Mouse (Mus musculus) heart, adult 2 months (tissue): Measurements from ENCODE around the gene Sec13. TPM values are rescaled to one million over a fixed set of nuclear protein-coding genes. Genes with fewer than 3 reads are reported as not detected.

Source experiments
- DNase-seq, 2 experiments: peaks; one replicate each; pipeline ENCODE4 v3.0.0; 2021
- H3K27ac ChIP-seq: fragments of 200-600 bp; 2 replicates; pipeline ENCODE4 v1.8.1; 2022
- H3K27me3 ChIP-seq: fragments of 200-500 bp; 2 replicates; pipeline ENCODE4 v1.6.1; 2012; ENCODE audit warnings: mild to moderate bottlenecking, low read length, inconsistent platforms, mixed read lengths; ENCODE audit not compliant: control insufficient read depth, insufficient read depth
- H3K36me3 ChIP-seq: fragments of 200-500 bp; 2 replicates; pipeline ENCODE4 v1.6.1; 2012; ENCODE audit warnings: low read length, inconsistent platforms; ENCODE audit not compliant: control insufficient read depth, insufficient read depth
- H3K4me1 ChIP-seq: fragments of 200-500 bp; 2 replicates; pipeline ENCODE4 v1.6.1; 2011; ENCODE audit warnings: low read length; ENCODE audit not compliant: control insufficient read depth, insufficient read depth
- H3K4me3 ChIP-seq: fragments of 200-600 bp; 2 replicates; pipeline ENCODE4 v1.8.1; 2022
- H3K79me2 ChIP-seq: fragments of 200-500 bp; replicated peaks from 2 replicates; pipeline ENCODE4 v1.6.1; 2012; ENCODE audit warnings: mild to moderate bottlenecking, inconsistent platforms, low read length, moderate library complexity, mixed read lengths; ENCODE audit not compliant: control insufficient read depth, insufficient read depth
- H3K9ac ChIP-seq: fragments of 200-500 bp; 2 replicates; pipeline ENCODE4 v1.6.1; 2012; ENCODE audit warnings: low read depth, mild to moderate bottlenecking, control low read depth, inconsistent platforms, low read length, mixed read lengths
- CTCF ChIP-seq: fragments of 200-600 bp; IDR thresholded peaks from 2 replicates; pipeline ENCODE4 v1.8.1; 2022; ENCODE audit warnings: antibody characterized with exemption, mild to moderate bottlenecking, moderate library complexity
- EP300 ChIP-seq: fragments of 200-500 bp; IDR thresholded peaks from 2 replicates; pipeline ENCODE4 v1.6.1; 2011; ENCODE audit warnings: low read depth, low read length, control low read depth; ENCODE audit not compliant: insufficient read depth
- POLR2A ChIP-seq: fragments of 200-500 bp; IDR thresholded peaks from 2 replicates; pipeline ENCODE4 v1.6.1; 2011; ENCODE audit warnings: mild to moderate bottlenecking, low read depth, low read length, control low read depth; ENCODE audit not compliant: insufficient read depth
- WGBS: fragments of 180-500 bp; shearing (Covaris S2); methylation state at CpG from one replicate; pipeline ENCODE4 v1.1.7; 2018; 5-methylcytosine and 5-hydroxymethylcytosine counted together
- intact Hi-C: fragments of 180-260 bp; cut with DNase I; formaldehyde crosslinking; loops from one replicate; pipeline ENCODE4 v1.15.1; 2025
- polyA plus RNA-seq: library from polyadenylated mRNA; depleted of rRNA; stranded (reverse); fragments of >200 nt; gene quantifications from 2 replicates; pipeline ENCODE4 v1.2.3, GENCODE M21; 2012
- total RNA-seq, 2 experiments: library from RNA; stranded (reverse); gene quantifications; 2 replicates each; pipeline ENCODE4 v1.2.3; 2021

Gene Sec13
- total and polyA plus RNA-seq, 3 experiments: 66.8 to 84.4 (median 68.8) TPM

GRCm38 (mm10) chr6:113742321-113742720, 1.8 kb upstream of the Sec13 start:
- no peak overlapping the region for H3K9ac ChIP-seq
- WGBS: 59% methylated on average over 1 of the region's 1 CpGs

DNA sequence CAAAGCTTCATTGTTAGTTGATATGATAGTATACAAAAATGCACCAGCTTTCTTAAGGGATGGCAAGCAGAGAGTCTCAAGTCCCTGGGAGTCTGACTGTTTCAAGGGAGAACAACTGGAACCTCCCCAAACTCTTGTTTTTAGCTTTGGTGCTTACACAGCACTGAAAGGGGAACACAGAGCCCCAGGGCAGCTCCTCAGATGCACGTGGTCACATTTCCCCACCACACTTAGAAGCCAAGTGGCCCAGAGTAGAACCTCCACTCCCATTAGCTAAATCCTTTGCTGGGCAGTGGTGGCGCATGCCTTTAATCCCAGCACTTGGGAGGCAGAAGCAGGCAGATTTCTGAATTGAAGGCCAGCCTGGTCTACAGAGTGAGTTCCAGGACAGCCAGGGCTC, 882 bp upstream of the Sec13 start:
- 71% methylated on average over 2 of the region's 2 CpGs for WGBS
- no peak for TF ChIP-seq CTCF
- no peak for TF ChIP-seq POLR2A
- no peak for TF ChIP-seq EP300
- no peak for DNase-seq
- H3K36me3 ChIP-seq: 0 out of 2 replicates have a peak, but pooled peaks cover 2% of the 10 kb centered on the region
- H3K27me3 ChIP-seq: no peaks in the 10 kb centered on the region
- no peak overlapping the region for H3K9ac ChIP-seq
- no peak overlapping the region for H3K27ac ChIP-seq
- no peak overlapping the region for H3K4me3 ChIP-seq
- H3K4me1 ChIP-seq: no peaks in the 10 kb centered on the region
- intact Hi-C loops: loop anchor here (5.0 kb wide), 1 partner anchor 44 kb away; the partner anchor contains the start of gene Tatdn2
- H3K79me2 ChIP-seq: peaks cover 6% of the 10 kb centered on the region

More at GRCm38 (mm10) chr6:113742321-113742720, 1.8 kb upstream of the Sec13 start:
- Histone ChIP-seq H3K79me2 (peaks cover 6% of the 10 kb centered on the region; the same call in 1 of the 2 replicates), H3K36me3 (0 out of 2 replicates have a peak, but pooled peaks cover 2% of the 10 kb centered on the region), H3K27me3 (no peaks in the 10 kb centered on the region; the same call in 1 of the 2 replicates), H3K27ac (no peak overlapping the region), H3K4me1 (no peaks in the 10 kb centered on the region), H3K4me3 (no peak overlapping the region)
- intact Hi-C loops: loop anchor here (5.0 kb wide), 1 partner anchor 45 kb away; the partner anchor contains the start of gene Tatdn2
- no peak for DNase-seq
- no peak for TF ChIP-seq EP300
- TF ChIP-seq CTCF: no peak
- no peak for TF ChIP-seq POLR2A

DNA sequence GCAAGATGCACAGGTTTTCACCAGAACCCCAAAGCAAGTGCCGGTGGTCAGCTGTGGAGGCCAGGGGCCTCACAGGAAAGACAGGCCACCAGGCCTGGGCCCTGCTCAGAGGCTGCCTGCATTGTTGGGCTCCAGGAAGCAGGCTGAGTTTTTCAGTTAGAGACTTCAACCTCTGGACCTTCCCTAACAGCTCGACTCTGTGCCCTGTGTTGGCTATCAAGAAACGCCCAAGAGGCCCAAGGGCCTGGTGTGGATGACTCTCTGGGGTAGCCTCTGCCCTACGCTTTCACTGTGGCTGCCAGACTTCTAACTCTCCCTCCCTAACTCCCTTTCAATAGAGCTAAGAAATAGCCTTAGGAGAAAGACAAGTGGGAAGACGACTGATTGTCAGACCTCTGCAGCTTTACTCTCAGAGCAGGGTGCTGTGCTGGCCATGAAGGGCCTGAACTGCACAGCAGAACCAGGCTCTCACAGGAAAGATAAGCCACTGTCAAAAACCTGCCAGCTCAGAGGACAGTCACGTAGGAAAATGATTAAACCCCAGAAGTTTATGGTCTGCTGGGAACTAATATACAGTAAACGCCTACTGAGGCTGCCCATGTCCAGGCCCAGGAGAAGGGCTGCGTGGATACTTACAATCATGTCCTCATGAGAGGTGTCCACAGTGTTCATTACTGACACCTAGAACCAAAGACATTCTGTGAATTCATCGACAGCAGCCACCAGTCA, 3.1 kb downstream of the Sec13 start:
- Histone ChIP-seq H3K4me1 (no peaks in the 10 kb centered on the region), H3K9ac (no peak overlapping the region), H3K79me2 (peaks cover 6% of the 10 kb centered on the region), H3K27me3 (no peaks in the 10 kb centered on the region), H3K36me3 (peaks cover 9% of the 10 kb centered on the region; the same call in 1 of the 2 replicates), H3K4me3 (no peak overlapping the region), H3K27ac (no peak overlapping the region)
- TF ChIP-seq POLR2A: no peak
- TF ChIP-seq EP300: no peak
- no peak for TF ChIP-seq CTCF
- intact Hi-C loops: no loop called here
- WGBS: 80% methylated on average over 9 of the region's 9 CpGs
- DNase-seq: no peak

DNA sequence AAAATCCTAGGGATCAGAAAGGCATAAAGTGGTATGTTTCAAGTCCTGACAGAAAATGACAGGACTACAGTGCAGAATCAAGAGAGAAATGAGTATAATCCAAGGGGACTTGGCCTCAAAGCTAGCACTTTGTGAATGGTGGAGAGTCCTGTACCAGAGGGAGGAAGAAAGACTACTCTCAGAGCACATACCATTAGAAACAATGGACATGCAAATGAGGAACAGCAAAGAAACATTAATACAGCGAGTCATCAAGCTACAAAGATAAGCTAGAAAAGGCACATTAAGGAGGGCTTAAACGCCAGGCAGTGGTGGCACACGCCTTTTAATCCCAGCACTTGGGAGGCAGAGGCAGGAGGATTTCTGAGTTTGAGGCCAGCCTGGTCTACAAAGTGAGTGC, 9.2 kb downstream of the Sec13 start:
- H3K79me2 ChIP-seq: peaks cover 2% of the 10 kb centered on the region; the same call in 1 of the 2 replicates
- H3K27me3 ChIP-seq: no peaks in the 10 kb centered on the region
- no peak overlapping the region for H3K4me3 ChIP-seq
- no peak for TF ChIP-seq CTCF
- TF ChIP-seq POLR2A: no peak
- TF ChIP-seq EP300: no peak
- H3K9ac ChIP-seq: no peak overlapping the region
- intact Hi-C loops: no loop called here
- no peak overlapping the region for H3K27ac ChIP-seq
- DNase-seq: no peak
- H3K36me3 ChIP-seq: peaks cover 10% of the 10 kb centered on the region
- H3K4me1 ChIP-seq: no peaks in the 10 kb centered on the region
- 84% methylated on average over 3 of the region's 3 CpGs for whole genome bisulfite sequencing

DNA sequence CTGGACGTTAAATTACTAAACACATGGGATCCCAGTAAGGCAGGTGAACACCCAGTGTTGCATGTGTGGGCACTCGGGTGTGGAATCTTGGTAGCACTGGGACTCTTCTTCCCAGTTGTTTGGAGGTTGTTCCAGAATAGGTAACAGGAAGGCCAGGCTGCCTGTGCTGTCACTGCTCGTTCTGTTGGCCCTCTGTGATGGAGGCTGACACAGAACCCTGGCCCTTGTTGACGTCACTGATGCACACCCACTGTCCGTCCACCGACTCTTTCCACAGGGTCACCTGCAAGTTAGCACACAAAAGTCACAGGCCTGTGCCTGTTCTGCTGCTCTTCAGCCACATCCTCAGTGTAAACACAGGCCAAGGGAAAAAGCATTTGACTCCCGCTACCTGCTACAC, 12.4 kb downstream of the Sec13 start:
- peaks cover 2% of the 10 kb centered on the region; the same call in 1 of the 2 replicates for H3K79me2 ChIP-seq
- intact Hi-C loops: no loop called here
- no peak for TF ChIP-seq POLR2A
- no peak for TF ChIP-seq CTCF
- no peak for TF ChIP-seq EP300
- no peaks in the 10 kb centered on the region for H3K27me3 ChIP-seq
- 82% methylated on average over 7 of the region's 7 CpGs for WGBS
- no peak overlapping the region for H3K9ac ChIP-seq
- H3K4me1 ChIP-seq: no peaks in the 10 kb centered on the region
- DNase-seq: no peak
- H3K36me3 ChIP-seq: peaks cover 5% of the 10 kb centered on the region
- no peak overlapping the region for H3K27ac ChIP-seq
- H3K4me3 ChIP-seq: no peak overlapping the region

- Histone ChIP-seq H3K36me3 (peaks cover under 1% of the 10 kb centered on the region; the same call in 1 of the 2 replicates), H3K27me3 (no peaks in the 10 kb centered on the region), H3K79me2 (no peaks in the 10 kb centered on the region), H3K27ac (no peak overlapping the region), H3K9ac (no peak overlapping the region), H3K4me1 (no peaks in the 10 kb centered on the region), H3K4me3 (no peak overlapping the region)
- no peak for DNase-seq
- TF ChIP-seq EP300: no peak
- TF ChIP-seq POLR2A: no peak
- TF ChIP-seq CTCF: no peak
- 72% methylated on average over 4 of the region's 4 CpGs for WGBS
- intact Hi-C loops: no loop called here
Observed at GRCm38 (mm10) chr6:113721061-113721460, 19.5 kb downstream of the Sec13 start.
